Mouse (Mus musculus): ENCODE measurements around the gene Xpo6.

GRCm38 (mm10) chr7:126127673-126128072 lies 72.6 kb downstream of the Xpo6 start:
- TF ChIP-seq POLR2A (IDR thresholded peaks at IDR 0.05; ENCODE audit: low read depth, low read length) (no peak), CTCF (IDR thresholded peaks at IDR 0.05; ENCODE audit: extremely low read depth, insufficient read depth, insufficient read length, insufficient replicate concordance) (no peak)

Measured in spleen, adult 2 months (tissue).